Mouse (Mus musculus) heart, postnatal 4 days (tissue): ENCODE data around the gene Tnfsf13. TPM values are rescaled to one million over a fixed set of nuclear protein-coding genes. Genes with fewer than 3 reads are reported as not detected.
"Not testable (repeated sequence)": the region's sequence is repeated elsewhere in the genome, so short reads cannot be mapped to it uniquely, and the experiment has no call there.

Experiments used
- DNase-seq: peaks from one replicate; pipeline ENCODE4 v3.0.0; 2021
- total RNA-seq, 2 experiments: library from RNA; stranded (reverse); gene quantifications; 2 replicates each; pipeline ENCODE4 v1.2.3; 2021

The Tnfsf13 gene
- total RNA-seq, 2 experiments from 2014 or later: 2.3 to 2.6 TPM

GRCm38 (mm10) chr11:69703814-69704612, 18.4 kb upstream of the Tnfsf13 start:
- no peak for DNase-seq

- not testable (repeated sequence) for DNase-seq
Measured at GRCm38 (mm10) chr11:69703381-69703780, 17.8 kb upstream of the Tnfsf13 start.

GRCm38 (mm10) chr11:69702886-69703285, 17.3 kb upstream of the Tnfsf13 start:
- not testable (repeated sequence) for DNase-seq

- no peak for DNase-seq
Measured at GRCm38 (mm10) chr11:69699595-69699994, 14.0 kb upstream of the Tnfsf13 start.

GRCm38 (mm10) chr11:69698574-69698973, 13.0 kb upstream of the Tnfsf13 start:
- DNase-seq: no peak

- no peak for DNase-seq
Measured at GRCm38 (mm10) chr11:69697396-69697795, 11.8 kb upstream of the Tnfsf13 start.

- DNase-seq: peak; percentile 82
Measured at GRCm38 (mm10) chr11:69695361-69696181, 10.0 kb upstream of the Tnfsf13 start, which contains the start of the genes Tnfsf12 and Tnfsfm13. Gene Tnfsf12, minus strand, starts transcription at chr11:69695849. Gene Tnfsfm13, minus strand, starts transcription at chr11:69696098.

GRCm38 (mm10) chr11:69695046-69695360, 9.4 kb upstream of the Tnfsf13 start:
- no peak for DNase-seq

- no peak for DNase-seq
Measured at GRCm38 (mm10) chr11:69693421-69693965, 7.9 kb upstream of the Tnfsf13 start.

GRCm38 (mm10) chr11:69692863-69693262, 7.3 kb upstream of the Tnfsf13 start:
- DNase-seq: no peak

GRCm38 (mm10) chr11:69692196-69692811, 6.7 kb upstream of the Tnfsf13 start:
- DNase-seq: no peak

- DNase-seq: no peak
Measured at GRCm38 (mm10) chr11:69689891-69690290, 4.3 kb upstream of the Tnfsf13 start.

- no peak for DNase-seq
Measured at GRCm38 (mm10) chr11:69687061-69687460, 1.5 kb upstream of the Tnfsf13 start.

- DNase-seq: peak; percentile 90
Measured at GRCm38 (mm10) chr11:69686377-69686776, 793 bp upstream of the Tnfsf13 start.

- no peak for DNase-seq
Measured at GRCm38 (mm10) chr11:69684936-69685335, 648 bp downstream of the Tnfsf13 start.

GRCm38 (mm10) chr11:69684128-69684745, 1.3 kb downstream of the Tnfsf13 start:
- DNase-seq: peak; percentile 27

GRCm38 (mm10) chr11:69683576-69683975, 2.0 kb downstream of the Tnfsf13 start:
- no peak for DNase-seq

GRCm38 (mm10) chr11:69682840-69683533, 2.6 kb downstream of the Tnfsf13 start:
- peak; percentile 96 for DNase-seq

- DNase-seq: peak; percentile 22
Measured at GRCm38 (mm10) chr11:69682209-69682839, 3.3 kb downstream of the Tnfsf13 start.

GRCm38 (mm10) chr11:69681314-69682208, 4.0 kb downstream of the Tnfsf13 start, which contains the start of gene Senp3:
Gene Senp3, minus strand, starts transcription at chr11:69682084.
- peak; percentile 97 for DNase-seq
